Mouse (Mus musculus) liver, postnatal 0 days (tissue): Measurements from ENCODE around the gene Trit1.

ENCODE experiments used
- CTCF ChIP-seq: sonication (generic); IDR thresholded peaks from 2 replicates; pipeline ENCODE4 v1.5.1; 2016; ENCODE audit warnings: antibody characterized with exemption, low read depth
- EP300 ChIP-seq: IDR thresholded peaks from 2 replicates; pipeline ENCODE4 v1.6.1; 2016; ENCODE audit warnings: antibody characterized with exemption, low read depth, mild to moderate bottlenecking

DNA sequence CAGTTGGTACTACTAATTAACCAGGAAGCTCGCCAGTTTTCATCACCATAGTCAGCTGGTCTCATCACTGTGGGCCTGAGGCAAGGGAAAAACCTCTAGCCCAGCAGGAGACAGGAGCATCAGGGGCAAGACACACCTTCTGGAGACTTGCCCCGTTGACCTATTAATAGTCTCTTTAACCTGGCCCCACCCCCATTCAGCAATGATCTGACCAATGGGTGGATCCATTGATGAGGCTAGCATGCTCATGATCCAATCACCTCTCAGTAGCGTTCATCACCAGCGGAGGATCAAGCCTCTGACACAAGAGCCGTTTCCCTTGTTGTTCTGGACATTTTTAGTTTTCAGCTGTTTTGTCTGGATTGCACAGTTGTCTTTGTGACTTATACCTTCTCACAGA, 76.2 kb downstream of the Trit1 start:
- TF ChIP-seq EP300 (no peak), CTCF (no peak)
